8 mouse cellular contexts compared by ENCODE assay signal in the genomic region with DNA sequence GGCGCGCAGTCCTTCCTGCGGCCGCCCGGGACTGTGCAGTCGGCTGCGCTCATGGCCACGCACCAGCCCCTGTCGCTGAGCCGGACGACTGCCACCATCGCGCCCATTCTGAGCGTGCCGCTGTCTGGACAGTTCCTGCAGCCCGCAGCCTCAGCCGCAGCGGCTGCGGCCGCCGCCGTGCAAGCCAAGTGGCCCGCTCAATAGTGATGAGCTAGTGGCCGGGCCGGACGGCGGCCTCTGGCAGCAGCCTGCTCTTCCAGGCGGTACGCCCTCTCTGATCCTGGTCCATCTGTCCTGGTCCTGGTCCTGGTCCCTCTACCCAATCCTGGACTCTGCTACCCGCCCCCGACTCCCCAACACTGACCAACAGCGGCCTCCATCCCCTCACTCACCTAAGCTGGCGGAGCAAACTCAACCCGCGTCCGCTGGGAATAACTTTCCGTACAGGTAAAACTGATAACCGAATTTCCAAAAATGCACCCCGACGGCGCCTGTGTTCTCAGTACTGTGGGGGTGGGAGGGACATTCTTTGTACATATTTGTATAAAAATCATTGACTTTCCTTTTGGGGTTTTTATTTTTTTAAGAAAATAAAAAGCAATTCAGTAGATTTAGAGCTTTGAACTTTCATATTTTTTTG. TPM values are rescaled to one million over a fixed set of nuclear protein-coding genes. Genes with fewer than 3 reads are reported as not detected.
A peak's percentile ranks its signal among the peaks of the same experiment; 100 is the strongest.
DNase-seq lines count a peak whose midpoint lies in the region; ATAC-seq and TF ChIP-seq lines count a peak whose summit lies in the region.

No protein-coding gene starts in this region.

- no peaks in the 10 kb centered on the region for H3K9me3 ChIP-seq in ES-Bruce4 (replicated peaks; ENCODE audit: control insufficient read depth, insufficient read depth, low read length, poor library complexity, severe bottlenecking)
- no peaks in the 10 kb centered on the region for H3K9me3 ChIP-seq in forebrain, postnatal 0 days (ENCODE audit: low read length)
- H3K9me3 ChIP-seq in limb, embryonic 14.5 days (ENCODE audit: control insufficient read depth, low read length): no peaks in the 10 kb centered on the region
- H3K9me3 ChIP-seq in stomach, postnatal 0 days (ENCODE audit: control insufficient read depth, low read length): no peaks in the 10 kb centered on the region

- H3K4me3 ChIP-seq in ES-Bruce4 (ENCODE audit: low read depth, low read length): peak overlapping the region; percentile 56
- H3K4me3 ChIP-seq in forebrain, postnatal 0 days (ENCODE audit: low read depth, low read length): peak overlapping the region; percentile 26; the same call in 1 of the 2 replicates
- peak overlapping the region; percentile 36 for H3K4me3 ChIP-seq in limb, embryonic 14.5 days (replicated peaks; ENCODE audit: low read length)
- peak overlapping the region; percentile 37 for H3K4me3 ChIP-seq in stomach, postnatal 0 days (ENCODE audit: low read depth, low read length)

- H3K4me2 ChIP-seq in forebrain, postnatal 0 days (ENCODE audit: low read depth): peak overlapping the region; percentile 40
- H3K4me2 ChIP-seq in limb, embryonic 14.5 days (replicated peaks; ENCODE audit: low read depth, low read length, severe bottlenecking): peak overlapping the region; percentile 41
- H3K4me2 ChIP-seq in stomach, postnatal 0 days (replicated peaks; ENCODE audit: low read depth): peak overlapping the region; percentile 48

- no peak for TF ChIP-seq POLR2A in ES-Bruce4 (IDR thresholded peaks at IDR 0.05; ENCODE audit: insufficient read depth, low read length)
- TF ChIP-seq POLR2A in limb, embryonic 14.5 days (IDR thresholded peaks at IDR 0.05; ENCODE audit: borderline replicate concordance, extremely low read depth, insufficient read depth, insufficient read length): no peak

- no peak for ATAC-seq in cerebellum, adult (ENCODE audit: insufficient number of reproducible peaks, low FRiP score, low TSS enrichment)
- 0 out of 2 replicates have a peak, but pooled peaks have one; percentile 18 for ATAC-seq in forebrain, postnatal 0 days
- ATAC-seq in limb, embryonic 14.5 days (ENCODE audit: low FRiP score, low read depth): no peak
- 0 out of 2 replicates have a peak, but pooled peaks have one; percentile 29 for ATAC-seq in stomach, postnatal 0 days (ENCODE audit: low FRiP score, low TSS enrichment)

- H3K4me1 ChIP-seq in ES-Bruce4 (ENCODE audit: control insufficient read depth, insufficient read depth, low read length): peaks cover 1% of the 10 kb centered on the region
- no peaks in the 10 kb centered on the region for H3K4me1 ChIP-seq in forebrain, postnatal 0 days (ENCODE audit: insufficient read depth)
- H3K4me1 ChIP-seq in limb, embryonic 14.5 days (ENCODE audit: control insufficient read depth, insufficient read depth, low read length): peaks cover 4% of the 10 kb centered on the region; the same call in 1 of the 2 replicates
- H3K4me1 ChIP-seq in stomach, postnatal 0 days (replicated peaks; ENCODE audit: control insufficient read depth, insufficient read depth): peaks cover 2% of the 10 kb centered on the region; the same call in 1 of the 2 replicates

- peak; percentile 8 for DNase-seq in cerebellum, adult 11 months
- DNase-seq in forebrain, postnatal 0 days: peak; percentile 17
- DNase-seq in limb, embryonic 14.5 days (ENCODE audit: low spot score): no peak
- DNase-seq in stomach, postnatal 0 days (ENCODE audit: low spot score): peak; percentile 26
- no peak for DNase-seq in layer of hippocampus, adult 18-20 months (ENCODE audit: low spot score in 2 of 2)
- DNase-seq in urinary bladder, postnatal 36 days (ENCODE audit: low spot score in 2 of 2): no peak

- H3K27ac ChIP-seq in ES-Bruce4 (ENCODE audit: insufficient read depth, low read length): no peak overlapping the region
- H3K27ac ChIP-seq in forebrain, postnatal 0 days (ENCODE audit: low read depth, low read length): no peak overlapping the region
- H3K27ac ChIP-seq in limb, embryonic 14.5 days (replicated peaks; ENCODE audit: low read depth, low read length): no peak overlapping the region
- no peak overlapping the region for H3K27ac ChIP-seq in stomach, postnatal 0 days (replicated peaks)

- TF ChIP-seq CTCF in ES-Bruce4 (IDR thresholded peaks at IDR 0.05; ENCODE audit: low read depth, low read length): no peak
- no peak for TF ChIP-seq CTCF in forebrain, postnatal 0 days (IDR thresholded peaks at IDR 0.05; ENCODE audit: low read depth)
- no peak for TF ChIP-seq CTCF in stomach, postnatal 0 days (IDR thresholded peaks at IDR 0.05; ENCODE audit: low read depth)

- TF ChIP-seq EP300 in ES-Bruce4 (IDR thresholded peaks at IDR 0.05; ENCODE audit: insufficient read depth, low read depth, low read length): no peak
- TF ChIP-seq EP300 in stomach, postnatal 0 days (optimal IDR thresholded peaks at IDR 0.05): no peak

- WGBS in forebrain, postnatal 0 days: 6% methylated on average over 40 of the region's 41 CpGs
- 2% methylated on average over 23 of the region's 41 CpGs for WGBS in limb, embryonic 14.5 days
- 2% methylated on average over 37 of the region's 41 CpGs for WGBS in stomach, postnatal 0 days

- peaks cover 25% of the 10 kb centered on the region for H3K27me3 ChIP-seq in ES-Bruce4 (ENCODE audit: control insufficient read depth, insufficient read depth, low read length, poor library complexity, severe bottlenecking)
- H3K27me3 ChIP-seq in forebrain, postnatal 0 days (ENCODE audit: insufficient read depth, low read length): peaks cover 53% of the 10 kb centered on the region
- H3K27me3 ChIP-seq in limb, embryonic 14.5 days (ENCODE audit: control insufficient read depth, insufficient read depth, low read length): peaks cover 95% of the 10 kb centered on the region
- H3K27me3 ChIP-seq in stomach, postnatal 0 days (ENCODE audit: control insufficient read depth, insufficient read depth, low read length): peaks cover 39% of the 10 kb centered on the region

- peak overlapping the region; percentile 81 for H3K9ac ChIP-seq in ES-Bruce4 (ENCODE audit: low read depth, poor library complexity, severe bottlenecking)
- H3K9ac ChIP-seq in forebrain, postnatal 0 days: no peak overlapping the region
- H3K9ac ChIP-seq in limb, embryonic 14.5 days (ENCODE audit: low read depth, low read length, severe bottlenecking): 0 out of 2 replicates have a peak overlapping the region, but pooled peaks have one; percentile 6
- no peak overlapping the region for H3K9ac ChIP-seq in stomach, postnatal 0 days (ENCODE audit: low read length)

- H3K36me3 ChIP-seq in ES-Bruce4 (ENCODE audit: control insufficient read depth, insufficient read depth, low read length, poor library complexity, severe bottlenecking): no peaks in the 10 kb centered on the region
- H3K36me3 ChIP-seq in forebrain, postnatal 0 days (ENCODE audit: insufficient read depth): no peaks in the 10 kb centered on the region
- H3K36me3 ChIP-seq in limb, embryonic 14.5 days (ENCODE audit: control insufficient read depth, insufficient read depth, low read length): no peaks in the 10 kb centered on the region
- no peaks in the 10 kb centered on the region for H3K36me3 ChIP-seq in stomach, postnatal 0 days (ENCODE audit: control insufficient read depth, insufficient read depth, low read length)

RNA-seq across cellular contexts. Expression of gene Foxd3, which starts 1.9 kb away (rescaled TPM):
- polyA plus RNA-seq in ES-Bruce4 (2011; ENCODE audit: insufficient read depth, insufficient read length, low read depth, missing spikeins): 1.3 and 2.4 TPM in 2 replicates
- total RNA-seq in forebrain, postnatal 0 days (2014; rRNA removed): 0.81 and 1.2 TPM in 2 replicates
- 0.11 and 0.36 TPM in 2 replicates for polyA plus RNA-seq in forebrain, postnatal 0 days (2015; fragmentation: Nextera tagmentation; extraction: Ambion mirVana)
- polyA plus RNA-seq in limb, embryonic 14.5 days (2012; rRNA removed): 3.3 and 4.2 TPM in 2 replicates
- 0.81 and 0.87 TPM in 2 replicates for polyA plus RNA-seq in limb, embryonic 14.5 days (2014; fragmentation: Nextera tagmentation; extraction: Ambion mirVana)
- 0.62 and 0.65 TPM in 2 replicates for polyA plus RNA-seq in stomach, postnatal 0 days (2015; fragmentation: Nextera tagmentation; extraction: Ambion mirVana)
- total RNA-seq in layer of hippocampus, adult 18-20 months (2021): not detected

RNA-seq across cellular contexts. Expression of gene Alg6, which starts 57.5 kb away (rescaled TPM):
- polyA plus RNA-seq in ES-Bruce4 (2011; ENCODE audit: insufficient read depth, insufficient read length, low read depth, missing spikeins): 49.4 and 49.5 TPM in 2 replicates
- total RNA-seq in forebrain, postnatal 0 days (2014; rRNA removed): 13.0 and 18.2 TPM in 2 replicates
- 6.3 and 9.8 TPM in 2 replicates for polyA plus RNA-seq in forebrain, postnatal 0 days (2015; fragmentation: Nextera tagmentation; extraction: Ambion mirVana)
- polyA plus RNA-seq in limb, embryonic 14.5 days (2012; rRNA removed): 20.7 and 25.0 TPM in 2 replicates
- 17.4 and 18.9 TPM in 2 replicates for polyA plus RNA-seq in limb, embryonic 14.5 days (2014; fragmentation: Nextera tagmentation; extraction: Ambion mirVana)
- polyA plus RNA-seq in stomach, postnatal 0 days (2015; fragmentation: Nextera tagmentation; extraction: Ambion mirVana): 7.6 and 7.8 TPM in 2 replicates
- total RNA-seq in layer of hippocampus, adult 18-20 months (2021): 10 to 100 TPM in 1 of 2 experiments, 1 to 10 TPM in 1; 9.9 to 11.4 TPM

Comparison
In these comparisons a context has a peak if more than half of its experiments do, and no peak if none do; other contexts are left out.
1. DNase-seq: peak in cerebellum, adult 11 months (single experiment), forebrain, postnatal 0 days (single experiment) and stomach, postnatal 0 days (single experiment); none in limb, embryonic 14.5 days (single experiment), layer of hippocampus, adult 18-20 months (0 of 2) and urinary bladder, postnatal 36 days (0 of 2).
2. ATAC-seq: peak in forebrain, postnatal 0 days (single experiment) and stomach, postnatal 0 days (single experiment); none in cerebellum, adult (single experiment) and limb, embryonic 14.5 days (single experiment).
3. H3K9ac ChIP-seq: peak in ES-Bruce4 (single experiment) and limb, embryonic 14.5 days (single experiment); none in forebrain, postnatal 0 days (single experiment) and stomach, postnatal 0 days (single experiment).
4. Peak in every context shown above with its lines, with median percentiles within 50 percentile points of each other: H3K4me3 ChIP-seq and H3K4me2 ChIP-seq.